Mouse (Mus musculus): ENCODE measurements around the gene Il10rb. TPM values are rescaled to one million over a fixed set of nuclear protein-coding genes. Genes with fewer than 3 reads are reported as not detected.
A peak's percentile ranks its signal among the peaks of the same experiment; 100 is the strongest.

Il10rb gene
- polyA plus RNA-seq, 1 experiment, result 53.1 TPM

- 8% methylated on average over 6 of the region's 6 CpGs for WGBS
- TF ChIP-seq POLR2A (IDR thresholded peaks at IDR 0.05; ENCODE audit: borderline replicate concordance, extremely low read depth, low read depth, low read length) (no peak), CTCF (IDR thresholded peaks at IDR 0.05; ENCODE audit: insufficient read depth, low read length) (no peak)
- H3K4me1 ChIP-seq (ENCODE audit: control insufficient read depth, insufficient read depth, low read length), result peaks cover 18% of the 10 kb centered on the region
- DNase-seq, result peak; percentile 32
- H3K4me3 ChIP-seq (replicated peaks; ENCODE audit: extremely low read depth, low read depth, low read length), result no peak overlapping the region
These were observed 46.5 kb downstream of the Il10rb start for GRCm38 (mm10) chr16:91452363-91452896.

- TF ChIP-seq POLR2A (IDR thresholded peaks at IDR 0.05; ENCODE audit: borderline replicate concordance, extremely low read depth, low read depth, low read length) (no peak), CTCF (IDR thresholded peaks at IDR 0.05; ENCODE audit: insufficient read depth, low read length) (no peak)
- no peak overlapping the region for H3K4me3 ChIP-seq (replicated peaks; ENCODE audit: extremely low read depth, low read depth, low read length)
- peaks cover 20% of the 10 kb centered on the region for H3K4me1 ChIP-seq (ENCODE audit: control insufficient read depth, insufficient read depth, low read length)
- no peak for DNase-seq
- 69% methylated on average over 4 of the region's 4 CpGs for WGBS
These were observed 49.9 kb downstream of the Il10rb start for GRCm38 (mm10) chr16:91455868-91456267.

GRCm38 (mm10) chr16:91458301-91458746 is 52.4 kb downstream of the Il10rb start:
- TF ChIP-seq CTCF (IDR thresholded peaks at IDR 0.05; ENCODE audit: insufficient read depth, low read length) (no peak), POLR2A (IDR thresholded peaks at IDR 0.05; ENCODE audit: borderline replicate concordance, extremely low read depth, low read depth, low read length) (no peak)
- Histone ChIP-seq H3K4me3 (replicated peaks; ENCODE audit: extremely low read depth, low read depth, low read length) (no peak overlapping the region), H3K4me1 (ENCODE audit: control insufficient read depth, insufficient read depth, low read length) (peaks cover 7% of the 10 kb centered on the region)
- WGBS, result 64% methylated on average over 21 of the region's 21 CpGs
- no peak for DNase-seq

GRCm38 (mm10) chr16:91458976-91459375 is 53.0 kb downstream of the Il10rb start:
- 34% methylated on average over 5 of the region's 5 CpGs for whole genome bisulfite sequencing
- peaks cover 3% of the 10 kb centered on the region for H3K4me1 ChIP-seq (ENCODE audit: control insufficient read depth, insufficient read depth, low read length)
- TF ChIP-seq POLR2A (IDR thresholded peaks at IDR 0.05; ENCODE audit: borderline replicate concordance, extremely low read depth, low read depth, low read length), result no peak
- no peak for TF ChIP-seq CTCF (IDR thresholded peaks at IDR 0.05; ENCODE audit: insufficient read depth, low read length)
- peak; percentile 18 for DNase-seq
- H3K4me3 ChIP-seq (replicated peaks; ENCODE audit: extremely low read depth, low read depth, low read length), result no peak overlapping the region

- Histone ChIP-seq H3K4me3 (replicated peaks; ENCODE audit: extremely low read depth, low read depth, low read length) (no peak overlapping the region), H3K4me1 (ENCODE audit: control insufficient read depth, insufficient read depth, low read length) (peaks cover 3% of the 10 kb centered on the region)
- 83% methylated on average over 3 of the region's 3 CpGs for WGBS
- no peak for TF ChIP-seq CTCF (IDR thresholded peaks at IDR 0.05; ENCODE audit: insufficient read depth, low read length)
- TF ChIP-seq POLR2A (IDR thresholded peaks at IDR 0.05; ENCODE audit: borderline replicate concordance, extremely low read depth, low read depth, low read length), result no peak
- no peak for DNase-seq
These were observed 53.4 kb downstream of the Il10rb start for GRCm38 (mm10) chr16:91459396-91459795.

- 72% methylated on average over 11 of the region's 11 CpGs for WGBS
- DNase-seq, result no peak
- H3K4me1 ChIP-seq (ENCODE audit: control insufficient read depth, insufficient read depth, low read length), result peaks cover 3% of the 10 kb centered on the region
- TF ChIP-seq POLR2A (IDR thresholded peaks at IDR 0.05; ENCODE audit: borderline replicate concordance, extremely low read depth, low read depth, low read length) (no peak), CTCF (IDR thresholded peaks at IDR 0.05; ENCODE audit: insufficient read depth, low read length) (peak; percentile 45; the same call in 1 of the 2 replicates)
- H3K4me3 ChIP-seq (replicated peaks; ENCODE audit: extremely low read depth, low read depth, low read length), result no peak overlapping the region
These were observed 53.9 kb downstream of the Il10rb start for GRCm38 (mm10) chr16:91459841-91460370.

GRCm38 (mm10) chr16:91461066-91461638 is 55.2 kb downstream of the Il10rb start:
- whole genome bisulfite sequencing, result 33% methylated on average over 11 of the region's 11 CpGs
- no peak for TF ChIP-seq CTCF (IDR thresholded peaks at IDR 0.05; ENCODE audit: insufficient read depth, low read length)
- no peak for TF ChIP-seq POLR2A (IDR thresholded peaks at IDR 0.05; ENCODE audit: borderline replicate concordance, extremely low read depth, low read depth, low read length)

GRCm38 (mm10) chr16:91461773-91462181 is 55.8 kb downstream of the Il10rb start:
- TF ChIP-seq POLR2A (IDR thresholded peaks at IDR 0.05; ENCODE audit: borderline replicate concordance, extremely low read depth, low read depth, low read length) (no peak), CTCF (IDR thresholded peaks at IDR 0.05; ENCODE audit: insufficient read depth, low read length) (no peak)
- DNase-seq, result no peak
- H3K4me3 ChIP-seq (replicated peaks; ENCODE audit: extremely low read depth, low read depth, low read length), result no peak overlapping the region
- WGBS, result 30% methylated on average over 9 of the region's 9 CpGs
- peaks cover 13% of the 10 kb centered on the region for H3K4me1 ChIP-seq (ENCODE audit: control insufficient read depth, insufficient read depth, low read length)

More at GRCm38 (mm10) chr16:91461066-91461638, 55.2 kb downstream of the Il10rb start:
- peaks cover 8% of the 10 kb centered on the region for H3K4me1 ChIP-seq (ENCODE audit: control insufficient read depth, insufficient read depth, low read length)
- no peak for DNase-seq
- no peak overlapping the region for H3K4me3 ChIP-seq (replicated peaks; ENCODE audit: extremely low read depth, low read depth, low read length)

- TF ChIP-seq CTCF (IDR thresholded peaks at IDR 0.05; ENCODE audit: insufficient read depth, low read length), result no peak
- no peak for TF ChIP-seq POLR2A (IDR thresholded peaks at IDR 0.05; ENCODE audit: borderline replicate concordance, extremely low read depth, low read depth, low read length)
- Histone ChIP-seq H3K4me1 (ENCODE audit: control insufficient read depth, insufficient read depth, low read length) (peaks cover 15% of the 10 kb centered on the region), H3K4me3 (replicated peaks; ENCODE audit: extremely low read depth, low read depth, low read length) (no peak overlapping the region)
- WGBS, result 73% methylated on average over 3 of the region's 3 CpGs
- no peak for DNase-seq
These were observed 56.7 kb downstream of the Il10rb start for GRCm38 (mm10) chr16:91462644-91463043.

- no peak overlapping the region for H3K4me3 ChIP-seq (replicated peaks; ENCODE audit: extremely low read depth, low read depth, low read length)
- 51% methylated on average over 2 of the region's 2 CpGs for WGBS
- TF ChIP-seq POLR2A (IDR thresholded peaks at IDR 0.05; ENCODE audit: borderline replicate concordance, extremely low read depth, low read depth, low read length) (no peak), CTCF (IDR thresholded peaks at IDR 0.05; ENCODE audit: insufficient read depth, low read length) (no peak)
- DNase-seq, result no peak
- H3K4me1 ChIP-seq (ENCODE audit: control insufficient read depth, insufficient read depth, low read length), result peaks cover 15% of the 10 kb centered on the region
These were observed 57.4 kb downstream of the Il10rb start for GRCm38 (mm10) chr16:91463400-91463799.

All from lung, adult 2 months (tissue).